Mouse (Mus musculus) E14TG2a.4 (cell line): Measurements from ENCODE around the gene Atp5g2.
A peak's percentile ranks its signal among the peaks of the same experiment; 100 is the strongest.

Source experiments
- CTCF ChIP-seq: conservative IDR thresholded peaks from 2 replicates; pipeline ENCODE4 v1.5.1; 2014; ENCODE audit warnings: low read length
- NANOG ChIP-seq: IDR thresholded peaks from 2 replicates; pipeline ENCODE4 v1.6.1; 2014; ENCODE audit warnings: borderline replicate concordance, low read length, mixed read lengths

GRCm38 (mm10) chr15:102665494-102665893 lies 6.7 kb downstream of the Atp5g2 start:
- peak; percentile 81 for TF ChIP-seq CTCF
- TF ChIP-seq NANOG, result no peak
